Mouse (Mus musculus) urinary bladder, postnatal 14 days (tissue): ENCODE measurements around the gene Treml1.
A peak's percentile ranks its signal among the peaks of the same experiment; 100 is the strongest.

Source experiments
- DNase-seq: peaks from one replicate; pipeline ENCODE4 v3.0.0; 2021; ENCODE audit warnings: low spot score

The Treml1 gene

DNA sequence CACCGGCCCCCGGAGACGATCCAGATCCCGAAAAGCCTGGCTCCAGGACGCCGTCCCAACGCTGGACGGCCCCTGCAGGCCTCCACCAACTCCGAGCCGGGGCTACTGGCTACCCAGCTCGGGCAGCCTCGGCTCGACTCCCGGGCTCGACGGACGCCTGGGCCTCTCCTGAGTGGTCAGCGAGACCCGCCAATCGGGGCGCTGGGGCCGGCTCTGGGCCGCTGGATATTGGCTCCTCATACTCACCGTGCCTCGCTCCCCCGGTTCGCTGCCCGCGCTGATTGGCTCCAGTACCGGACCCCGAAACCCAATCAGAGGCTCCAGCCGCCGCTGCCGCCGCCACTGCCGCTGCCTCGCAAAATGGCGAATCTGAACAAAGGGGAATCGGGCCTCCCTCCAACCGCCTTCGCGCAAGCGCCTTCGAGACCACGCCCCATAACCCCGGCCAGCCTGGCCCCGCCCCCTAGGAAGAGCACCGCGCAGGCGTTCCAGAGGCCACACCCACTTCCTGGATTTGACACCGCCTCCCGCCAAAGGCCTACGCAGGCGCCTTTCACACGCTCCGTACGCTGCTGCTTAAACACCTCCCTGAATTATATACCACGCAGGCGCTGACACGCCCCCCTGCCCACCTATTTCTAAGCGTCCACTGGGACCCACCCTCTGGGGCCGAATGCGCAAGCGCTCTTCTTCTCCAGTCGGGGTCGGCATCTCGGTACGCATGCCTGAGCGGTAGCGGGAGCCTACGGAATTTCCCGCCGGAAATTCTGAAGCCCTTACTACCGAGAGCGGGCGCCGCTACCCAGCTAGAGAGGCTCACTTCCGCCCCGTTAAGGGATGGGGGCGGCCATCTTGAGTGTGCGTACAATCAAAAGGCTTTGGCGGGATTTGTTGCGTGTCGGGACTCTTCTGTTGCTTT is 49.9 kb downstream of the Treml1 start, which contains the start of the genes Nfya and Oard1:
TSS of gene Nfya (minus strand) at position 527 of the 919 bp plus-strand sequence.
TSS of gene Oard1 (plus strand) at position 635 of the 919 bp plus-strand sequence.
- DNase-seq = peak; percentile 100

DNA sequence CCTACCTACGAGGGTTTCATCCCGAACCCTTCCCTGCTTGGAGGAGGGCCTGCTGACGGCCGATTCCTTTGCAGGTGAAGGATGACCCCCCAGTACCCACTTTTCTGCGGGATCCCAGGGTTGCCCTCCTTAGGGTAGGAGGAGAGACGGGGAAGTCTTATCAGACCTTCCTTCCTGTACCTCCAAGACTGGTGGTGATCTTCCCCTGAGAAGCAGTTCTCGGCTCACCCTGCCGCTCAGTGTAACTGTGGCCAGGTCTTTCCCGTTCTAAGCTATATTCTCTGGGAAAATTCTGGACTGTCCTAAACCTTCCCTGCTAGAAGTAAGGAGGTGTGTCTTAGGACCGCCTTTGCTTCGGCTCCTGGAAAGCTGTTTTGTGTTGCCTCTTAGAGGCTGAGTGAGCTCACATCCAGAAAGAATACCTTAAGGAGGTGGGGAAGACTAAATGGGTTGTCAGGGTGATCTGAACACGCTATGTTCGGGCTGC is 50.6 kb downstream of the Treml1 start:
- DNase-seq = no peak

DNA sequence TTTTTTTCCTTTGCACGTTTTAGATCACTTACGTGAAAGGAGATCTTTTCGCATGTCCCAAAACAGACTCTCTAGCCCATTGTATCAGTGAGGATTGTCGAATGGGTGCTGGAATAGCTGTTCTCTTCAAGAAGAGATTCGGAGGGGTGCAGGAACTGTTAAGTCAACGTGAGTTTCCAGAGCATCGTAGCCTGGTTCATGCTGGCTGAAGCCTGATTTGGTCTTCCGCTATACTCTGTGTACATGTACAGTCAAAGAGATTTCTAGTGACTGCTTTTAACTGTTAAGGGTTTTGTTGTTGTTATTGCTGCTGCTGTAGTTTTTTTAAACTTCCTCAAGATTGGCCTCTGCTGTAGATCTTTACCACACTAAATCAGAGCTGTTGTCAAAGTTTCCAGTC is 51.5 kb downstream of the Treml1 start:
- no peak for DNase-seq

DNA sequence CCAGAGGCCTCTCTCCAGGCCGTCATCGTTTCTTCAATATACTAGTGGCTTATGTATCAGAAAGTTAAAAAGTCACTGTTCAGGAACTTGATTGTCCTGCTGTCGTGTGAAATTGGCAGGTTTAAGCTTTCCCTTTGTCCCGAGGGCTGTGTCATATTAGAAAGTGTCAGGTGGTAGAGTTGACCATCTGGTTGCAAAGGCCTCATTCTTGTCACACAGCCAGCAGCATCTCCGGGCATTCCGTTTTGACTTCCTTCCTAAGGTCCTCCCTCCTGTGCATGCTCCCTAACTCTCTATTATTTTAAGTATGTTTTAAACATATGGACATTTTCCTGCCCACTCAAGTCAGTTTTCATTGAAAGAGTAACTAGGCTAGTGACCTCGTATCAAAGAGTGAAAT is 56.3 kb downstream of the Treml1 start:
- DNase-seq = no peak
